Mouse (Mus musculus) kidney, postnatal 36 days (tissue): ENCODE data around the gene Ndufc2.
"Not testable (repeated sequence)": the region's sequence is repeated elsewhere in the genome, so short reads cannot be mapped to it uniquely, and the experiment has no call there.

Experiments used
- DNase-seq, 2 experiments: peaks; one replicate each; pipeline ENCODE4 v3.0.0; 2021 to 2022; ENCODE audit warnings: mixed read lengths in 2 of 2

Gene Ndufc2

DNA sequence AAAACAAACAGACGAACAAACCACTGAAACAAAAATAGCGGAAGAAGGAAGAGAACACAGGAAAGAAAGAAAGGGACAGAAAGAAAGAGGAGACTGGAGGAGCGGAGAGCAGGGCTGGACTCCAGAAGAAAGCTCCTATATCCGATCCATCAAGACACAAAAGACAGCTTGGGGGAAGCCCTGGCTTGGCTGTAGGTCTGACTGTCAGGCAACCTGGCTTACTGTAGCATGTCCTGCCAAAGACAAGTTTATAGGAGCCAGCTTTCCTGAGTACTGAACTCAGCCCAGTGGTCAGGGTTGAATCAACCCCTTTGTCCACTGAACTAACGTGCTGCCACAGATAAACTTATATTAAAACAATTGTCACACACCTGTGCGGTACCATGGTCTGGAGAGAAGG is 27.5 kb downstream of the Ndufc2 start:
- no peak for DNase-seq

DNA sequence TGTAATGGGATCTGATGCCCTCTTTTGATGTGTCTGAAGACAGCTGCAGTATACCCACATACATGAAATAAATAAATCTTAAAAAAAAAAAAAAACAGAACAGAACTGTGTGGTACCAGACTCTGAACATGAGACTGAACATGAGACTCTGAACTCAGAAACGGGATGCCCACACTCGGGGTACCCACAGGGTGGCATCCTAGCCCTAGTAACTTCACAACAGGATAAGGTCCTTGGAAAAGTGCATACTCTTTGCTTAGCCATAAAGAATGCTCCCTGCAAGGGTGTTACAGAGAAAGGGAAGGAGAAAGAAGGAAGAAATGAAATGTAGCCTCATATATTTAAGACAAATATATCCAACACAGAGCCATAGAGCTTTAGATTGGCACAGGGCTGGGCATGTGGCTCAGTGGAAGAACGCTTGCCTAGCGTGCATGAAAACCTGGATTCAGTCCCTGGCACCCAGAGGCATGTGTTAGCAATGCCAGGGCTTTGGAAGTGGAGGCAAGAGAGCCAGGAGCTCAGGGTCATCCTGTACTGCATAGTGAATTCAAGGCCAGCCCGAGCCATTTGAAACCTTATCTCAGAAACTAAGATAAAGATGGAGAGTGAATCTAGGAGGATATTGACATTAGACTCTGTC is 28.1 kb downstream of the Ndufc2 start:
- DNase-seq = no peak

DNA sequence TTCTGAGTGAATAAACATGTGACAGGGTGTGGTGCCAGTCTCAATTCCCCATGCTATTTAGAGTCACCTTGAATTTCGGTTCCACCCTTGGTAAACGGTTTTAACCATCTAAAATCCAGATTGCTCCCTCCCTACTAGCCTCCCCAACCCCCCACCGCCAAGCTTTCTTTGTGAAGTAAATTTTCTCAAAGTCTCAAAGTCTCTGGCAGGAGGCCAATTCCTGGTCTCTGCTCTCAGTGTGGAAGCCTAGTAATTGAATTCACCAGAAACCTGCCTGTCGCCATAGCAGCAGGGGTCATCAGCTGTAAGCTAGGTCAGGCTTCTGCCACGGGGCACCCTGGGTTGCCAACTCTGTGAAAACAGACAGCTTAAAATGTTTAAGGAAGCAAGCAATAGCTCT is 29.9 kb downstream of the Ndufc2 start:
- DNase-seq = peak; percentile 48 to 64

DNA sequence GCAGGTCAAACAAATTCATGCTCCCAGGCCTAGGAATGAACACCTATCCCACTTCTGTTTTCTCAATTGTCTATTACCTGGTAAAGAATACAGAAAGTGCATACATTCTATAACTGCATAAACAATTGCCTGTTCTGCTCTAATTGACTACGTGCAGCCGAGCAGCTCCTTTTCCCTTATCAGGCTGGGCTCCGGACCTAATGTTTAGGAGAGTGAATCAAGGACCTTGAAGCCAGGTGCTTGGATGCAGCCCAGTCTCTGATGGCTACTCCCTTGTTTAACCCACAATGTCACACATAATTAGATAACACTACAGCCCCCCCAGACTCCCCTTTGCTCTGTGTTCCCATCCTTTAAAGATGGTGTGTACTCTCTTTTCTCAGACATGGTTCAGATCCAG is 33.7 kb downstream of the Ndufc2 start:
- DNase-seq = not testable (repeated sequence)

DNA sequence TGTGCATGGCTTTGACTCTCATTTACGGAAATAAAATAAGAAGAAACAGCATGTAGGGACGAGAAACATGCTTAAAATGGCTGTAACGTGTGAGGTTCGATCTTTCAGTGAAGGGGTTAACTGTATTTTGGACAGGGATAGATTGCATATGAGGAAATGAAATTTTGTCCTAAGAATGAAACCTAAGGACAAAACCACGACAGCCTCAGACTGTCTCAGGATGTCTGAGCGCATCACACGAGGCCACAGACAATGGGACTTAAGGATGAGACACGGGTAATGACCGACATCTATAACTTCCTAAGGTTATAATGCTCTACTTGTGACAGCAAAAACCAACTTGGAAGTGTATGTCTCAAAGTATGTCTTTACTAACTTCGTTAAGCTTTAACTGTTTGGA is 34.7 kb downstream of the Ndufc2 start:
- DNase-seq = no peak

- no peak for DNase-seq
Observed at GRCm38 (mm10) chr7:97438986-97439385, 39.2 kb downstream of the Ndufc2 start.

GRCm38 (mm10) chr7:97446171-97446925 is 46.5 kb downstream of the Ndufc2 start:
- DNase-seq = peak; percentile 89 to 94

- peak; percentile 38 to 48 for DNase-seq
Observed at GRCm38 (mm10) chr7:97447050-97447531, 47.3 kb downstream of the Ndufc2 start.

- not testable (repeated sequence) for DNase-seq
Observed at GRCm38 (mm10) chr7:97451023-97451422, 51.2 kb downstream of the Ndufc2 start, which contains the start of gene Kctd14. TSS of gene Kctd14 (plus strand) at chr7:97451323.

DNA sequence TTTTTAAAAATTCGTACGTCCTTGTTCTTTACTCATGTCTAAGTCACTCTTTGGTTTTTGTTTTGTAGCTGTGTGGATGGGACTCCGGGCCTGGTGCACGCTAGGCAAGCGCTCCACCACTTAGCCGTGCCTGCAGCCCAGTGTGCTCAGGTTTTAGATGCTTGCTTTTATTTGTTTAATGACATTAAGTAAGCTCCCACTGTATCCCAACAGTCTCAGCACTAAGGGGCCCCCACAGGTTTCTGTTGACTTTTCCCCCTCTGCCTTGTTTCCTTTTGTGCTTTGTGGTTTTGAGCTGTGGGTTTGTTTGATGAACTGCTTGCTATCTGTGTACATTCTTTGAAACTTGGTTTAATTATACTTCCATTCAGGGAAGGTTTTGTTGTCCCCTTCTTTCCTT is 52.4 kb downstream of the Ndufc2 start:
- DNase-seq = no peak

- peak; percentile 37 to 56 for DNase-seq
Observed at GRCm38 (mm10) chr7:97453141-97453921, 53.5 kb downstream of the Ndufc2 start.

- peak; percentile 29 to 38 for DNase-seq
Observed at GRCm38 (mm10) chr7:97454795-97455194, 55.0 kb downstream of the Ndufc2 start.

GRCm38 (mm10) chr7:97455577-97455976 is 55.8 kb downstream of the Ndufc2 start:
- DNase-seq = no peak
